Mouse (Mus musculus) small intestine, adult 2 months (tissue): ENCODE measurements around the gene Olfr1256.

ENCODE experiments used
- CTCF ChIP-seq: fragments of 200-500 bp; IDR thresholded peaks from 2 replicates; pipeline ENCODE4 v1.5.1; 2012; ENCODE audit warnings: low read depth, mild to moderate bottlenecking, control low read depth, inconsistent platforms, low read length, moderate library complexity, mixed read lengths; ENCODE audit not compliant: insufficient replicate concordance, insufficient read length; ENCODE audit errors: extremely low read depth
- POLR2A ChIP-seq: fragments of 200-500 bp; IDR thresholded peaks from 2 replicates; pipeline ENCODE4 v1.6.1; 2012; ENCODE audit warnings: low read depth, mild to moderate bottlenecking, control low read depth, inconsistent platforms, low read length, moderate library complexity

GRCm38 (mm10) chr2:89810751-89811150 lies 30.6 kb downstream of the Olfr1256 start:
- TF ChIP-seq CTCF (no peak), POLR2A (no peak)
